Mouse (Mus musculus) G1E (cell line): ENCODE results near the gene Fbxl19. TPM values are rescaled to one million over a fixed set of nuclear protein-coding genes. Genes with fewer than 3 reads are reported as not detected.

ENCODE experiments used
- ATAC-seq: 2 replicates; pipeline ENCODE4 v1.8.0; 2016; ENCODE audit warnings: mild to moderate bottlenecking; ENCODE audit not compliant: insufficient number of reproducible peaks, poor library complexity, low FRiP score, severe bottlenecking; ENCODE audit errors: extremely low read depth
- DNase-seq: peaks from one replicate; pipeline ENCODE4 v3.0.0; 2012; ENCODE audit warnings: low spot score
- H3K27me3 ChIP-seq: 2 replicates; pipeline ENCODE4 v1.6.1; 2012; ENCODE audit warnings: mild to moderate bottlenecking, low read length, inconsistent platforms; ENCODE audit not compliant: insufficient read depth
- H3K36me3 ChIP-seq: replicated peaks from 2 replicates; pipeline ENCODE3; 2012; ENCODE audit warnings: mild to moderate bottlenecking, inconsistent platforms
- H3K4me1 ChIP-seq: 2 replicates; pipeline ENCODE4 v1.6.1; 2012; ENCODE audit warnings: low read depth, low read length, inconsistent platforms, mixed read lengths; ENCODE audit not compliant: insufficient read depth
- H3K4me3 ChIP-seq: 2 replicates; pipeline ENCODE4 v1.5.1; 2012; ENCODE audit warnings: low read depth, mild to moderate bottlenecking, inconsistent platforms, low read length, moderate library complexity, mixed read lengths
- H3K9me3 ChIP-seq: replicated peaks from 2 replicates; pipeline ENCODE4 v1.6.1; 2012; ENCODE audit warnings: inconsistent platforms
- CTCF ChIP-seq: IDR thresholded peaks from 2 replicates; pipeline ENCODE4 v1.5.1; 2012; ENCODE audit warnings: low read depth, low read length, inconsistent platforms, mixed read lengths
- GATA1 ChIP-seq: IDR thresholded peaks from 2 replicates; pipeline ENCODE4 v1.6.1; 2012; ENCODE audit warnings: borderline replicate concordance, low read length, inconsistent platforms, mixed read lengths
- GATA2 ChIP-seq: IDR thresholded peaks from 2 replicates; pipeline ENCODE4 v1.6.1; 2012; ENCODE audit warnings: low read depth, low read length, inconsistent platforms, borderline replicate concordance
- POLR2AphosphoS5 ChIP-seq: IDR thresholded peaks from 2 replicates; pipeline ENCODE4 v1.6.1; 2012; ENCODE audit warnings: low read depth, low read length, inconsistent platforms; ENCODE audit not compliant: insufficient replicate concordance
- TAL1 ChIP-seq: conservative IDR thresholded peaks from 2 replicates; pipeline ENCODE4 v1.6.1; 2012; ENCODE audit warnings: low read depth, low read length, inconsistent platforms, mixed read lengths
- polyA plus RNA-seq: library from polyadenylated mRNA; stranded (reverse); fragments of >175 nt; gene quantifications from 2 replicates; pipeline ENCODE4 v1.2.3, GENCODE M21; 2012
- total RNA-seq, 2 experiments: library from RNA; stranded (forward) in 1 of 2; stranded (reverse) in 1 of 2; fragments of 200-1000 nt in 1 of 2; fragments of >200 nt in 1 of 2; fragmentation: Nextera tagmentation in 1 of 2; gene quantifications; 2 replicates each; pipeline ENCODE4 v1.2.3; 2014 to 2017

Fbxl19 gene
- total and polyA plus RNA-seq, 3 experiments: 6.4 to 54.4 (median 15.1) TPM

DNA sequence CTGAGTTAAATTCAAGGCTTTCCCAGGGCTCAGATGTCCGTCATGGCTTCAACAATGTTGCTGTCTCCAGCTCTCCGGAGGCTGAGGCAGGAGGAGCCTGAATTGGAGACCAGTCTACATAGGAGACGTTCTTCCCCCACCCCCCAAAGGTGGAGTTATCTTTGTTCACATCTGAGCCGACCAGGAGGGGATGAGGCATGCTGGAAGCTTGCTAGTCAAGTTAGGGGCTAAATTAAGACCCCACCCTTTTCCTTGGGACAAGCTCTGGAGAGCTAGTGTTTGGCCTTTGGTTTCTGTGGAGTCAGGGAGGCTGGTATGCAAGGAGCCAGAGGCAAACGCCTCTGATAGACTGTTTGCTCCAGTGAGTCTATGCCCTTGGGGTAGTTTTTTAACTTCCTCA lies 8.8 kb downstream of the Fbxl19 start:
- no peaks in the 10 kb centered on the region for H3K27me3 ChIP-seq
- H3K9me3 ChIP-seq: no peaks in the 10 kb centered on the region
- peaks cover 6% of the 10 kb centered on the region for H3K4me1 ChIP-seq
- H3K4me3 ChIP-seq: no peak overlapping the region
- ATAC-seq (no peak), DNase-seq (no peak)
- no peak for TF ChIP-seq GATA2
- no peak for TF ChIP-seq GATA1
- TF ChIP-seq POLR2AphosphoS5: no peak
- TF ChIP-seq TAL1: no peak
- TF ChIP-seq CTCF: no peak
- peaks cover 96% of the 10 kb centered on the region for H3K36me3 ChIP-seq

DNA sequence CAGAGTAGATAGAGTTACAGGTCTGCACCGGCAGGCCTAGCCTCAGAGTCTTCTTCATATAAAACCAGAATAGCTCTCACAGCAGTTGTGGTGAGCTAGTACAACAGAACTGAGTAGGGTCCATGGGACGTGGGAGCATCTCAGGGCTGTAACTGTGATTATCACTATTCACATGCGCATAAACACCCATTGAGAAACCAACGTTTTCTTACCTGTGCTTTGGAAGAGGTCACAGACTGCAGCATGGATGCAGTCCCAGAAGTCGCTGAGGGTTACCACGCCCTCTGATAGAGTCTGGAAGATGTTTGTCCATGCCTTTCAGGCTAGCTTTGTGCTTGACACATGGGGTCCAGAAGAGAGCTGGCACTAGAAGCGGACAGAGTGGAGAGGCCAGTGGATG lies 9.4 kb downstream of the Fbxl19 start:
- no peak for ATAC-seq
- H3K27me3 ChIP-seq: no peaks in the 10 kb centered on the region
- no peak for DNase-seq
- H3K4me3 ChIP-seq: no peak overlapping the region
- no peaks in the 10 kb centered on the region for H3K9me3 ChIP-seq
- no peak for TF ChIP-seq POLR2AphosphoS5
- TF ChIP-seq TAL1: no peak
- no peak for TF ChIP-seq CTCF
- no peak for TF ChIP-seq GATA1
- H3K36me3 ChIP-seq: peaks cover 94% of the 10 kb centered on the region
- peaks cover 6% of the 10 kb centered on the region for H3K4me1 ChIP-seq

DNA sequence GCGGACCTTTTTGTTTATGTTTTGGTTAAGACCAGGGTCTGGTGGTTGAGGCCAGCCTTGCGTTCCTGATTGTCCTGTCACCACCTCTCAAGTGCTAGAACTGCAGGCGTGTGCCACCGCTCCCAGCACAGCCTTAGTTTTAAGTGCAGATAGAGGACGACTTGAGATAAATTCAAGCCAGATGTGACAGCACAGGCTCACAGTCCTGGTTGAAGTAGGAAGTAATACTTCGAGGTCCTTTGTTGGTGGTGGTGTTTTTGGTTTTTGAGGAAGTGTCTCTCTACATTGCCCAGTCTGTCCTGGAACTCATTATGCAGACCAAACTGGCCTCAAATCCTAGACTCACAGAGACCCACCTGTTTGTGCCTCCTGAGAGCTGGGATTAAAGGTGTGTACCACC lies 15.4 kb downstream of the Fbxl19 start:
- H3K4me3 ChIP-seq: no peak overlapping the region
- no peaks in the 10 kb centered on the region for H3K27me3 ChIP-seq
- H3K36me3 ChIP-seq: peaks cover 78% of the 10 kb centered on the region
- DNase-seq: no peak
- TF ChIP-seq GATA2 (no peak), TAL1 (no peak), POLR2AphosphoS5 (no peak), CTCF (no peak), GATA1 (no peak)
- no peaks in the 10 kb centered on the region for H3K9me3 ChIP-seq
- peaks cover 16% of the 10 kb centered on the region for H3K4me1 ChIP-seq
- ATAC-seq: no peak

DNA sequence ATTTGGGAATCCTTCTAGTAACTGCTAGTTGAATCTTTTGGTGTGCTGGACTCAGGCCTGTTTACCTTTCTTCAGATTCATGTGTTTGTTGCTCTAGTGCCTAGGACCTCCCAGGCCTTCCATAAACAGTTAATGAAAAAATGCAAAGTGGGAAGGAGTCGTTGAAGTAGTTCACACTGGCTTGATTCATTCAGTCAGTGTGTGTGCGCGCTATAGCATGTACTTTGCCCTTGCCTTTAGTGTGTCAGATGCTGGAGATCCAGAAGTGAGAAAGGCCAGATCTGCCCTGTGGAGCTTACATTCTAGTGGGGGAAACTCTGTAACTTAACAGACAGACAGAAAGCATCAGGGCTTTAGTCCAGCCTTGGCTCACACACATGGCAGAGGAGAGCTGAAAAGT lies 16.1 kb downstream of the Fbxl19 start:
- no peak for DNase-seq
- peaks cover 16% of the 10 kb centered on the region for H3K4me1 ChIP-seq
- no peak overlapping the region for H3K4me3 ChIP-seq
- H3K9me3 ChIP-seq: no peaks in the 10 kb centered on the region
- no peak for ATAC-seq
- H3K27me3 ChIP-seq: no peaks in the 10 kb centered on the region
- no peak for TF ChIP-seq CTCF
- no peak for TF ChIP-seq GATA2
- no peak for TF ChIP-seq GATA1
- TF ChIP-seq POLR2AphosphoS5: no peak
- TF ChIP-seq TAL1: no peak
- peaks cover 77% of the 10 kb centered on the region for H3K36me3 ChIP-seq

DNA sequence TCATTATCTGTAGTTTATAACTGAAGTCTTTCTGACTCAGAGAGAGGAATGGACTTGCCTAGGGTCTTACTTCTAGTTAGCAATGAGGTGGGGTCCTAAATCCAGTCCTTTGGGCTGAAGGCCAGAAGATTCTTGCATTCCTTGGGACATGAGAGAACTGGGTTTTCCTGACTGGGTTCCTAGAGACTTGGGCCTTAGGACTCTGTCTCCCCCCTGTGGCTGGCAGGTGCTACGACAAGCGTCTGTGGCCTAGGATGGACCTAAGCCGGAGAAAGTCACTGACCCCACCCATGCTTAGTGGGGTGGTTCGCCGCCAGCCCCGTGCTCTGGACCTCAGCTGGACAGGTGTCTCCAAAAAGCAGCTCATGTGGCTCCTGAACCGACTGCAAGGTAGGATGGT lies 16.7 kb downstream of the Fbxl19 start:
- no peak overlapping the region for H3K4me3 ChIP-seq
- ATAC-seq (no peak), DNase-seq (no peak)
- TF ChIP-seq GATA2 (no peak), TAL1 (no peak), CTCF (peak; percentile 95), POLR2AphosphoS5 (no peak), GATA1 (no peak)
- no peaks in the 10 kb centered on the region for H3K9me3 ChIP-seq
- peaks cover 20% of the 10 kb centered on the region for H3K4me1 ChIP-seq
- peaks cover 77% of the 10 kb centered on the region for H3K36me3 ChIP-seq
- H3K27me3 ChIP-seq: no peaks in the 10 kb centered on the region

DNA sequence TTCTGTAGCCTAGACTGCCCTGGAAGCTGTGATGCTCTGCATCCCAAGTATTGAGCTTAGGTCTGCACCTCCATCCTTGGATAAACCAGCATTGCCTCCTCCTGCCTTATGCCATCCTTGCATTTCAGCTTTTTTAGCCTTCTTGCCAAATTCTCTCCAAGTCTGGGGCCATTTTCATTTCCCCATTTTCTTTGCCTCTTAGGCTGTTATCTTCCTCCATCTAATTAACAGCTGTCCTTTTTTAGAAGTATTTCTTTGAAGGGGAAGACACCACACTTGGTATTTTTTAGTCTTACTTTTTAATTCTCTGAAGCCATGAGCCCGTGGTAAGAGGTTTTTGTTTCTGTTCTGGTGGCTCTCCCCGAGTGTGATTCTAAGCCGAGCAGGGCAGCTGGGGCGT lies 19.3 kb downstream of the Fbxl19 start:
- ATAC-seq: no peak
- Histone ChIP-seq H3K4me1 (peaks cover 45% of the 10 kb centered on the region), H3K36me3 (peaks cover 73% of the 10 kb centered on the region), H3K27me3 (no peaks in the 10 kb centered on the region), H3K9me3 (no peaks in the 10 kb centered on the region), H3K4me3 (no peak overlapping the region)
- no peak for DNase-seq
- TF ChIP-seq TAL1 (no peak), CTCF (no peak), GATA2 (no peak), GATA1 (no peak), POLR2AphosphoS5 (no peak)

DNA sequence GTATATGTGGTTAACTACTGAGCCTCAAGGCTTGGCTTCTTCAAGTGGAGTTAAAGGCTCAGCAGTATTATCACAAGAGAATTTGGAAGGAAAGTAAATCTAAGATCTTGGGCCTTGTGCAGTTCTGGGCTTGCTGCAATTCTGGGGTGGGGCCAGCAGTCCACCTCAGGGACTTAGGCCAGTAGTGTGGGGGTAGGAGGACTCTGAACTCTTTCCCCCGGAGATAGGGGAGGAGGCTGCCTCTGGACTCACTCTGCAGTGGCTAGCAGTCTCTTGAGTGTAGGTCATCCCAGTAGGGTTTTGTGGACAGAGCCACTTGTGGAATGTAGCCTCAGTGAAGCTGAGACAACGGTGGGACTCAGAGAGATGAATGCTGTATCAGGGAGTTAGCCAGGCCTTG lies 21.4 kb downstream of the Fbxl19 start:
- Histone ChIP-seq H3K9me3 (no peaks in the 10 kb centered on the region), H3K4me3 (no peak overlapping the region), H3K36me3 (peaks cover 59% of the 10 kb centered on the region), H3K27me3 (no peaks in the 10 kb centered on the region), H3K4me1 (peaks cover 60% of the 10 kb centered on the region)
- ATAC-seq (no peak), DNase-seq (no peak)
- no peak for TF ChIP-seq POLR2AphosphoS5
- no peak for TF ChIP-seq GATA1
- no peak for TF ChIP-seq GATA2
- TF ChIP-seq CTCF: no peak
- TF ChIP-seq TAL1: no peak
